Mouse (Mus musculus): ENCODE measurements around the gene Snca.

The Snca gene

GRCm38 (mm10) chr6:60829282-60829891 is at the start of gene Snca:
TSS of gene Snca (minus strand) at chr6:60829855.
- DNase-seq (ENCODE audit: low read depth, low spot score), result no peak

GRCm38 (mm10) chr6:60870126-60870525 is 40.5 kb upstream of the Snca start:
- no peak for DNase-seq (ENCODE audit: low read depth, low spot score)

GRCm38 (mm10) chr6:60856599-60856998 is 26.9 kb upstream of the Snca start:
- no peak for DNase-seq (ENCODE audit: low read depth, low spot score)

GRCm38 (mm10) chr6:60851690-60852089 is 22.0 kb upstream of the Snca start:
- DNase-seq (ENCODE audit: low read depth, low spot score), result no peak

- no peak for DNase-seq (ENCODE audit: low read depth, low spot score)
Measured at GRCm38 (mm10) chr6:60828429-60829264, 1.0 kb downstream of the Snca start.

- no peak for DNase-seq (ENCODE audit: low read depth, low spot score)
Measured at GRCm38 (mm10) chr6:60828047-60828428, 1.6 kb downstream of the Snca start.

GRCm38 (mm10) chr6:60827290-60827689 is 2.4 kb downstream of the Snca start:
- no peak for DNase-seq (ENCODE audit: low read depth, low spot score)

GRCm38 (mm10) chr6:60819272-60819671 is 10.4 kb downstream of the Snca start:
- DNase-seq (ENCODE audit: low read depth, low spot score), result no peak

- no peak for DNase-seq (ENCODE audit: low read depth, low spot score)
Measured at GRCm38 (mm10) chr6:60813516-60813915, 16.1 kb downstream of the Snca start.

- DNase-seq (ENCODE audit: low read depth, low spot score), result no peak
Measured at GRCm38 (mm10) chr6:60798266-60798665, 31.4 kb downstream of the Snca start.

- no peak for DNase-seq (ENCODE audit: low read depth, low spot score)
Measured at GRCm38 (mm10) chr6:60793659-60794365, 35.8 kb downstream of the Snca start.

GRCm38 (mm10) chr6:60786955-60787354 is 42.7 kb downstream of the Snca start:
- DNase-seq (ENCODE audit: low read depth, low spot score), result no peak

GRCm38 (mm10) chr6:60771899-60772298 is 57.8 kb downstream of the Snca start:
- no peak for DNase-seq (ENCODE audit: low read depth, low spot score)

- no peak for DNase-seq (ENCODE audit: low read depth, low spot score)
Measured at GRCm38 (mm10) chr6:60765696-60766095, 64.0 kb downstream of the Snca start.

GRCm38 (mm10) chr6:60762864-60763263 is 66.8 kb downstream of the Snca start:
- DNase-seq (ENCODE audit: low read depth, low spot score), result no peak

GRCm38 (mm10) chr6:60761710-60762109 is 67.9 kb downstream of the Snca start:
- DNase-seq (ENCODE audit: low read depth, low spot score), result no peak

- no peak for DNase-seq (ENCODE audit: low read depth, low spot score)
Measured at GRCm38 (mm10) chr6:60754975-60755374, 74.7 kb downstream of the Snca start.

GRCm38 (mm10) chr6:60745965-60746364 is 83.7 kb downstream of the Snca start:
- DNase-seq (ENCODE audit: low read depth, low spot score), result no peak

- DNase-seq (ENCODE audit: low read depth, low spot score), result no peak
Measured at GRCm38 (mm10) chr6:60741427-60742071, 88.1 kb downstream of the Snca start.

GRCm38 (mm10) chr6:60739776-60740175 is 89.9 kb downstream of the Snca start:
- no peak for DNase-seq (ENCODE audit: low read depth, low spot score)

GRCm38 (mm10) chr6:60731164-60731563 is 98.5 kb downstream of the Snca start:
- DNase-seq (ENCODE audit: low read depth, low spot score), result no peak
